Mouse (Mus musculus): ENCODE measurements at regions not wholly inside any gene's neighbourhood (a gene's known extent, or its start where the extent isn't known, plus 50 kb on each side); places are given as distances from the start of the nearest gene placed in this dataset.

DNA sequence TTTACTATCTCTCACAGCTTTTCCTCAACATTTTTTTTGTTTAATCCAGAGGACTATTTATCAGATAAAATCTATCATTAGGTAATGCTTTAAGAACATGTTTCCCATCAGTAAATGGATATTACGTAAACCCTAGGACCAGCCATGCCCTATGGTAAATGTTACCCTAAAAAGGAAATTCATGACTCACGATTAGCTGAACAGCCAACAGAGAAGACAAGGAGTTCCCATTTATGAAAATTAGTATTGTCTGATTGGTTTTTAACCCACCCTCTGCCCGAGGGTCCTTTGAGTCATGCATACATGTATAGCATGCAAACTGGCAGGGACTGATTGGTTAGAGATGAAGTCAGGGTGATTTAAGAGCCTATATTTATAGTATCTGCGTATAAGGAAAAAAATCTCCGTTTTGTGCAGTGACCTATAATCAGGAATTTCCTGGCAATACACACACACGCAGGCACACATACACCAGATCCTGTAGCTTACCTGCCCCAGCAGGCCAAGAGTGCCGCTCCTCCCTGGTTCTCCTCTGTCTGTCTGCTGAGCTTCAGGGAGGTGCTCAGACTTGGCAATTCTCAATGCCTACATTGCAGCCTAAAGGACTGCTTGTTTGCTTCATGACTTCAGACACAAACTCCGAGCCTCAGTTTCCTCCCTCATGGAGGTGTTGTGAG, 174.0 kb upstream of the Fggy start:
- TF ChIP-seq HCFC1 (IDR thresholded peaks at IDR 0.05; ENCODE audit: low read depth, low read length), result no peak
- TF ChIP-seq EP300 (IDR thresholded peaks at IDR 0.05; ENCODE audit: low read length), result no peak
